7 mouse cellular contexts compared by ENCODE assay signal in genomic region chr2:148406971-148407869, GRCm38 (mm10). TPM values are rescaled to one million over a fixed set of nuclear protein-coding genes. Genes with fewer than 3 reads are reported as not detected.
DNase-seq lines count a peak whose midpoint lies in the region; ATAC-seq and TF ChIP-seq lines count a peak whose summit lies in the region.

No protein-coding gene starts in this region.

- TF ChIP-seq POLR2A in heart, adult 2 months (IDR thresholded peaks at IDR 0.05; ENCODE audit: insufficient read depth, low read depth, low read length) = peak; percentile 17; the same call in 1 of the 2 replicates
- TF ChIP-seq POLR2A in spleen, adult 2 months (IDR thresholded peaks at IDR 0.05; ENCODE audit: low read depth, low read length) = no peak

- peak overlapping the region; percentile 68 for H3K4me3 ChIP-seq in brown adipose tissue, adult 24 weeks (ENCODE audit: insufficient read depth, low read depth, low read length)
- peak overlapping the region; percentile 51 for H3K4me3 ChIP-seq in heart, adult 2 months
- peak overlapping the region; percentile 45 for H3K4me3 ChIP-seq in kidney, embryonic 15.5 days (replicated peaks)
- peak overlapping the region; percentile 53 for H3K4me3 ChIP-seq in spleen, adult 2 months (ENCODE audit: extremely low read depth, insufficient read depth, insufficient read length)

- peaks cover 5% of the 10 kb centered on the region for H3K36me3 ChIP-seq in heart, adult 2 months (ENCODE audit: control insufficient read depth, insufficient read depth, low read length)
- H3K36me3 ChIP-seq in kidney, embryonic 15.5 days = no peaks in the 10 kb centered on the region
- H3K36me3 ChIP-seq in spleen, adult 2 months (ENCODE audit: control insufficient read depth, insufficient read depth, low read length) = no peaks in the 10 kb centered on the region

- no peak for TF ChIP-seq CTCF in heart, adult 2 months (IDR thresholded peaks at IDR 0.05)
- no peak for TF ChIP-seq CTCF in spleen, adult 2 months (IDR thresholded peaks at IDR 0.05; ENCODE audit: extremely low read depth, insufficient read depth, insufficient read length, insufficient replicate concordance)

- WGBS in heart, adult 2 months = 5% methylated on average over 55 of the region's 55 CpGs
- WGBS in kidney, embryonic 15.5 days = 4% methylated on average over 55 of the region's 55 CpGs
- 8% methylated on average over 55 of the region's 55 CpGs for WGBS in spleen, adult 2 months

- peak overlapping the region; percentile 67 for H3K27ac ChIP-seq in brown adipose tissue, adult 24 weeks (replicated peaks; ENCODE audit: low read depth, low read length)
- H3K27ac ChIP-seq in heart, adult 2 months = peak overlapping the region; percentile 91
- peak overlapping the region; percentile 56; the same call in 1 of the 2 replicates for H3K27ac ChIP-seq in kidney, embryonic 15.5 days
- H3K27ac ChIP-seq in spleen, adult 2 months (ENCODE audit: insufficient read depth, low read length) = peak overlapping the region; percentile 39

- no peaks in the 10 kb centered on the region for H3K27me3 ChIP-seq in heart, adult 2 months (ENCODE audit: control insufficient read depth, insufficient read depth, low read length)
- peaks cover 47% of the 10 kb centered on the region for H3K27me3 ChIP-seq in kidney, embryonic 15.5 days
- no peaks in the 10 kb centered on the region for H3K27me3 ChIP-seq in spleen, adult 2 months (ENCODE audit: control insufficient read depth, insufficient read depth, low read length)

- H3K79me2 ChIP-seq in heart, adult 2 months (replicated peaks; ENCODE audit: control insufficient read depth, insufficient read depth, low read length) = no peaks in the 10 kb centered on the region

- ATAC-seq in kidney, embryonic 15.5 days (replicated peaks; ENCODE audit: low FRiP score) = peak; percentile 71

- intact Hi-C loops in heart, adult 2 months (cut with DNase I) = loop anchor here (1.0 to 10.0 kb wide), 10 partner anchors 34 to 468 kb away; partner anchors contain the start of gene Cst3

- H3K4me1 ChIP-seq in brown adipose tissue, adult 24 weeks (ENCODE audit: control insufficient read depth, insufficient read depth, insufficient read length, low read length) = peaks cover 6% of the 10 kb centered on the region; the same call in 1 of the 2 replicates
- H3K4me1 ChIP-seq in heart, adult 2 months (ENCODE audit: control insufficient read depth, insufficient read depth, low read length) = peaks cover 7% of the 10 kb centered on the region
- peaks cover 33% of the 10 kb centered on the region for H3K4me1 ChIP-seq in kidney, embryonic 15.5 days
- no peaks in the 10 kb centered on the region; the same call in 1 of the 2 replicates for H3K4me1 ChIP-seq in spleen, adult 2 months (ENCODE audit: control insufficient read depth, insufficient read depth, insufficient read length)

- DNase-seq in R1 (ENCODE audit: low read depth, low spot score) = peak; percentile 39
- peak; percentile 74 to 76 for DNase-seq in heart, adult 2 months
- peak; percentile 67 for DNase-seq in lung, postnatal 36 days
- DNase-seq in spleen, adult 2 months (ENCODE audit: low read depth in 1 of 2, low spot score in 2 of 2) = peak in 1 of 2 experiments; percentile 40
- no peak for DNase-seq in layer of hippocampus, adult 9-11 months

- no peaks in the 10 kb centered on the region for H3K9me3 ChIP-seq in kidney, embryonic 15.5 days (replicated peaks)

- H3K4me2 ChIP-seq in kidney, embryonic 15.5 days = peak overlapping the region; percentile 84

- peak overlapping the region; percentile 81 for H3K9ac ChIP-seq in heart, adult 2 months (ENCODE audit: low read depth, low read length)
- H3K9ac ChIP-seq in kidney, embryonic 15.5 days = peak overlapping the region; percentile 38

- no peak for TF ChIP-seq EP300 in heart, adult 2 months (IDR thresholded peaks at IDR 0.05; ENCODE audit: insufficient read depth, low read depth, low read length)

RNA-seq across cellular contexts. Expression of gene Thbd, which starts 0.8 kb away (rescaled TPM):
- 12.8 and 14.6 TPM in 2 replicates for polyA plus RNA-seq in brown adipose tissue, adult 24 weeks (2012; ENCODE audit: insufficient read depth, insufficient read length, missing spikeins)
- total RNA-seq in heart, adult 2 months (2021) = 10 to 100 TPM; 41.7 to 47.8 TPM
- 38.9 and 65.0 TPM in 2 replicates for polyA plus RNA-seq in heart, adult 2 months (2012; rRNA removed)
- polyA plus RNA-seq in kidney, embryonic 15.5 days (2015; fragmentation: Nextera tagmentation; extraction: Ambion mirVana) = 9.1 and 10.4 TPM in 2 replicates
- polyA plus RNA-seq in spleen, adult 2 months (2012; rRNA removed) = 39.1 and 44.9 TPM in 2 replicates

RNA-seq across cellular contexts. Expression of gene Sstr4, which starts 12.1 kb away (rescaled TPM):
- polyA plus RNA-seq in brown adipose tissue, adult 24 weeks (2012; ENCODE audit: insufficient read depth, insufficient read length, missing spikeins) = not detected in 2 replicates
- total RNA-seq in heart, adult 2 months (2021) = 1 to 10 TPM; 1.1 to 2.0 TPM
- 1.4 and 2.4 TPM in 2 replicates for polyA plus RNA-seq in heart, adult 2 months (2012; rRNA removed)
- 0.25 and 0.30 TPM in 2 replicates for polyA plus RNA-seq in kidney, embryonic 15.5 days (2015; fragmentation: Nextera tagmentation; extraction: Ambion mirVana)
- 0.26 and 1.2 TPM in 2 replicates for polyA plus RNA-seq in spleen, adult 2 months (2012; rRNA removed)

RNA-seq across cellular contexts. Expression of gene Cd93, which starts 36.1 kb away (rescaled TPM):
- 10.7 and 17.0 TPM in 2 replicates for polyA plus RNA-seq in brown adipose tissue, adult 24 weeks (2012; ENCODE audit: insufficient read depth, insufficient read length, missing spikeins)
- 10 to 100 TPM; 47.8 to 51.8 TPM for total RNA-seq in heart, adult 2 months (2021)
- 28.1 and 52.2 TPM in 2 replicates for polyA plus RNA-seq in heart, adult 2 months (2012; rRNA removed)
- polyA plus RNA-seq in kidney, embryonic 15.5 days (2015; fragmentation: Nextera tagmentation; extraction: Ambion mirVana) = 16.3 and 17.1 TPM in 2 replicates
- polyA plus RNA-seq in spleen, adult 2 months (2012; rRNA removed) = 7.2 and 7.5 TPM in 2 replicates

Comparison
In these comparisons a context has a peak if more than half of its experiments do, and no peak if none do; other contexts are left out.
1. H3K27ac ChIP-seq: peak in every context shown above with its lines; median percentile 91 in heart, adult 2 months; 67 in brown adipose tissue, adult 24 weeks; 56 in kidney, embryonic 15.5 days; 39 in spleen, adult 2 months.